Mouse (Mus musculus) MN1 (cell line): ENCODE data around the gene Nelfb.
"Not testable (repeated sequence)": the region's sequence is repeated elsewhere in the genome, so short reads cannot be mapped to it uniquely, and the experiment has no call there.

ENCODE experiments used
- DNase-seq: peaks from one replicate; pipeline ENCODE4 v3.0.0-alpha.2; 2016; ENCODE audit warnings: low spot score

Gene Nelfb

DNA sequence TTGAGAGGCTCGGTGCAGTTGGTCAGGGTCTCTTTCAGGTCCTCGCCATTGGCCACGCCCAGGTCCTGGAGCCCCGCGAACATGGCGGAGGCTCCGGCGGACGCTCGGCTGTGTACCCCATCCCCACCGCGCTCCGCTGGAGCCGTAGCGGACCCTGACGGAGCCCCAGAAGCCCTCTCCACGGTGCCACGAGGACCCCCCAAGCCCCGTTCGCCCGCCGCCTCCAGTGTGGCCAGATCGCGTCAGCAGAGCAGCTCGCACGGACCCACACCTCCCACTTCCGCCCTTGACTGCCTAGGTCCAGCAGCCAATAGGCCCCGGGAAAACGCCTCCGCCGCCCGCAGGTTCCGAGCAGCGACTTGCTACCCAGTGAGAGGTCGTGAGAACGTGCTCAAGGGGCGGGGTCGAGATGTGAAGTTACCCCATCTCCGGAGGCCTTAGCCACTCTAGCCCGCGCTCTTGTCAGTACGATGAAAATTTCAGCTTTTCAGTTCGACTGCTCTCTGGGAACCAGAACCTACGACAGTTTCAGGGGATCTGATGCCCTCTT is at the start of gene Nelfb:
Gene Nelfb (minus strand): TSS at position 369 of the 550 bp plus-strand sequence.
- peak; percentile 91 for DNase-seq

GRCm38 (mm10) chr2:25258887-25259286 is 47.6 kb upstream of the Nelfb start:
- no peak for DNase-seq

DNA sequence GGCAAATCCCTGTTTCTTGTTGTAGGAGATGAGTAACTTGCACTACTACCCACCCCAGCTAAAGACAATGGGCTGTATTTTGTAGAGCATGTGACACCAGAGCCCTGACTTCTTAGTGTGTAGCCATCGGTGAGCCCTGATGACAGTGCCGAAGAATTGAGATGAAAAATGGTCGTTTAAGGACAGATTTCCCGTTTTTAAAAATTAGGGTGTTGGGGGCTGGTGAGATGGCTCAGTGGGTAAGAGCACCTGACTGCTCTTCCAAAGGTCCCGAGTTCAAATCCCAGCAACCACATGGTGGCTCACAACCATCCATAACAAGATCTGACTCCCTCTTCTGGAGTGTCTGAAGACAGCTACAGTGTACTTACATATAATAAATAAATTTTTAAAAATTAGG is 46.0 kb upstream of the Nelfb start:
- not testable (repeated sequence) for DNase-seq

DNA sequence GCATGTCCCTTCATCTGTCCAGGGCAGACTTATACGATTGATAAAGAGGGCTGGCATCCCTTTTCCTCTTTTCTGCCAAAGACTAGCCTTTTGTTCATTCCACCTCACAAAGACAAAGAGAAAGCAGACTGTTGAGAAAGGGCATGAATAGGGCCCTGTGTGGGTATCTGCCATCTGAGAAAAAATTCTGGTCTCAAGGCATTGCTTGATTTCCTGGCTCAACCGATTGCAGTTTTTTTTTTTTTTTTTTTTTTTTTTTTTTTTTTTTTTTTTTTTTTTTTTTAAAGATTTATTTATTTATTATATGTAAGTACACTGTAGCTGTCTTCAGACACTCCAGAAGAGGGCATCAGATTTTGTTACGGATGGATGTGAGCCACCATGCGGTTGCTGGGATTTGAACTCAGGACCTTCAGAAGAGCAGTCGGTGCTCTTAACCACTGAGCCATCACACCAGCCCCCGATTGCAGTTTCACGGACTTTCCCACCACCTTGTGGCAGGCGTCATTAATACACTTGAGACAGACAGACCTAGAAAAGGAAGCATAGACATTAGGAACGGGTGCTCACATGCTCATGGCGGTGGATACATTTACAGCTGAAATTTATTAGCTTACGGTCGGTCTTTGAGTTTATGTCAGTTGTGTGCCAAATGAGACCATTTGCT is 45.3 kb upstream of the Nelfb start:
- DNase-seq, result peak; percentile 80

DNA sequence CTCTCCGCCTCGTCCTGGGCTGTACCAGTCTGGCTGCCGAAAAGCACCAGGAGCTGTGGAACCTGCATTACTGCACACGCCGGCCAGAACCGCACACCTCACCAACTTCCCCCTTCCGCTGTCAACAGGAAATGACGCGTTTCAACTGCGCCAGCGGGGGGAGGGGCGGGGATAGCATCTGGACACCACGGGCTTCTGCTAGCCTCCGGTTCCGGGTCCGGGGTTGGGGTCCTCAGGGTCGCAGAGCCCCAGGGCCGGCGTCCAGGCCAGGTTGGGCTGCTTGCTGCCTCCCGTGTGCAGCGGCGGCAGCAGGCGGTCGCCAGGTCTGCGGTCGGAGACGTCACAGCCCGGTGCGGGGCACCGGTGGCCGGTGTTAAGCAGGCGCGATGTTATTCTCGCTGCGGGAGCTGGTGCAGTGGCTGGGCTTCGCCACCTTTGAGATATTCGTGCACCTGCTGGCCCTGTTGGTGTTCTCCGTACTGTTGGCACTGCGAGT is 44.0 kb upstream of the Nelfb start, which contains the start of gene Tmem203:
Gene Tmem203 (plus strand): TSS at position 156 of the 496 bp plus-strand sequence.
- DNase-seq, result peak; percentile 87

DNA sequence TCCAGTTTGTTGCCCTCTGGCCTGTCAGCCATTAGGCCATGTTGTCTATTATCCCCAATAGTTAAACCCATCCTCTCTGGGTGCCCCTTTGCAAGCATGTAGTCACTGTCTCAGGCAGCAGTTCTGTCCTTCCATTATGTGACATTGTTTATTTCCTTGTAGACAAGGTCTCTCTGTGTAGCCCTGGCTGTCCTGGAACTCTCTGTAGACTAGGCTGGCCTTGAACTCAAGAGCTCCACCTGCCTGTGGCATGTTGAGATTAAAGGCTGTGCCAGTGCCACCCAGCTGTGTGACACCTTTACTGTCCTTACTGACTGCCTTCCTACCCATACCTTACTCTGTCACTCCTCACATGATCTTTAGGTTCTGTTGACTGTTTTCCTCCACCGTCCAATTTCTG is 41.0 kb upstream of the Nelfb start:
- no peak for DNase-seq

- DNase-seq, result no peak
Measured at GRCm38 (mm10) chr2:25246183-25247072, 35.1 kb upstream of the Nelfb start, which contains the start of gene AL732309.1. Gene AL732309.1, minus strand, starts transcription at chr2:25246863.

- no peak for DNase-seq
Measured at GRCm38 (mm10) chr2:25244144-25244543, 32.9 kb upstream of the Nelfb start.

DNA sequence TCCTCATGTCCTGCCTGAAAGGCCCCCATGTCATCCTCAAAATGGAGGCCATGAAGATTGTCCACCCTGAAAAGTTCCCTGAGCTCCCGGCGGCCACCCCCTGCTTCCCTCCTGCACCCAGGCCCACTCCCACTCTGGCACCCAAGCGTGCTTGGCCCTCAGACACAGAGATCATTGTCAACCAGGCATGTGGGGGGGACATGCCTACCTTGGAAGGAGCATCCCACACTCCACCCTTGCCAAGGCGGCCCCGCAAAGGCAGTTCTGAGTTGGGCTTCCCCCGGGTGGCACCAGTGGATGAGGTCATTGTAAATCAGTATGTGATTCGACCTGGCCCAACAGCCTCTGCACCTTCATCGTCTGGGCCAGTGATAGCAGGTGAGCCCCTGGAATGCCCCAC is 32.1 kb upstream of the Nelfb start:
- DNase-seq, result no peak

DNA sequence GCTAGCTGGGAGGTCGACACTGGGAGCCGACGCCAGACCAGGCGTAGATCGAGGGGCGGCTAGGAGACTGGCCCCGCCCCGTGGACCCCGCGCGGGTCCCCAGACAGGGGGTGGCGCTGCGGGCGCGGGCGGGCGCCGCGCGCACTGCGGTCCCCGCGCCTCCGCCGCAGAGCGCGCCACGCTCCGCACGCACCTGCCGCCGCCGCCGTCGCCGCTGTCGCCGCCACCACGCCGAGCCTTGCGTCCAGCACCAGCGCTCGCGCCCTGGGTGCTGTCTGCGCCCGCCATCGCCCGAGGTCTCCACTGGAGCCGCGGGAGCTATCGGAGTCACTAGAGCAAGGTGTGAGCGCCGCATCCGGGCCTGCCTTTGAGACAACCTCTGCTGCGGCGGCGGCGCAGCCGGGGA is 30.8 kb upstream of the Nelfb start, which contains the start of the genes Rnf208 and Cysrt1:
Gene Rnf208 (plus strand): TSS at position 155 of the 406 bp plus-strand sequence.
Gene Cysrt1 (minus strand): TSS at position 352 of the 406 bp plus-strand sequence.
- DNase-seq, result peak; percentile 30

DNA sequence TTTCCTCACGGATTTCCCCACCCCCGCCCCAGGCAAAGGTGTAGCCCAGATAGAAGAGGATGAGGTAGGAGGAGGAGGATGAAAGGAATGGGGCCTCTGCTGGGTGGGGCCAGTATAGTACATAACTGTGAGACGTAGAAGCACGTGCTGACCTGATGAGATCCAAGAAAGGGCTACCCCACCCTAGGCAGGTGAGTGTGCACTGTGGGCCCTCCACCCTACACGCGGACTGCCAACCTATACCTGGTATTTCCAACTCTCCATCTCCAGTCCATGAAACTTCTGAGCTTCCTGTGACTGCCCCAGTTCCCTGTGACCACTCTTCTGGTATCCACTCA is 30.1 kb upstream of the Nelfb start:
- no peak for DNase-seq

- peak; percentile 68 for DNase-seq
Measured at GRCm38 (mm10) chr2:25240723-25241437, 29.6 kb upstream of the Nelfb start.

- no peak for DNase-seq
Measured at GRCm38 (mm10) chr2:25240310-25240709, 29.0 kb upstream of the Nelfb start.

DNA sequence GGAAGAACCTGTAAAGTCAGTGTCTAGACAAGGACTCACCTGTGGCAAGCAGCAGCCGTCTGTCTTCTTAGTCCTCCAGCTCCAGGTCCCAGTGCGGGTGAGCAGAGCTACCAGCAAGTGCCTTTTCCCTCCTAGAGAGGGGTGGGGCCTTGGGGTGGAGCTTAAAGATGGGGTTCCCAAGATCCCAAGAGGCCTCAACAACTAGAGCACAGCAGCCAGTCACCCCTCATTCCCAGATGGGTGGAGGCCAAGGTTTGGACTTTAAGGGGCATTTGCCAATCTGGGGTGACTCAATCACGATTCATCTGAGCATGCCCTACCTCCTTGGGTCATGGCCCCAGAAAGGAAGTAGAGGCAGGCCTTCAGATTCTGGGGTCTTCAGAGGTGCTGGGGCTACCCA is 28.5 kb upstream of the Nelfb start:
- DNase-seq, result no peak

- no peak for DNase-seq
Measured at GRCm38 (mm10) chr2:25238106-25238505, 26.8 kb upstream of the Nelfb start.

DNA sequence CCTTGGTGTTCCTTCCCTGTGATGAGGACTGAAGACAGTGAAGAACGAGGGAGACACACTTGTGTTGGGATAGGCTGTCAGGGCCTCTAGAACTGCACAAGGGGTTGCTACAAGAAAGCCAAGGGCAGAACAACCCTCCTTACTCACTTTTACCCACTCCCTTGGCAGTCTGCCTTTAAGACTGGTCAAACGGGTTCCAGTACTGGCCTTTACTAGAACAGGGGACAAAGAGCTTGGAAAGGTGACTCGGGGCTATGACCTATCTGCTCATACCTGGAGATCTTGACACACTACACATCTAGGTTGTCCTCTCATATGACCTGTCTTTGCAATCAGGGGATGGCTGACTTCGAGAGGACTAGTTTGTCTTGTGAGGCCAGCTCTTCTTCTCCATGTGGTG is 26.2 kb upstream of the Nelfb start:
- DNase-seq, result no peak

- no peak for DNase-seq
Measured at GRCm38 (mm10) chr2:25236614-25237013, 25.3 kb upstream of the Nelfb start, which contains the start of gene Rnf224. Gene Rnf224, minus strand, starts transcription at chr2:25236787.

DNA sequence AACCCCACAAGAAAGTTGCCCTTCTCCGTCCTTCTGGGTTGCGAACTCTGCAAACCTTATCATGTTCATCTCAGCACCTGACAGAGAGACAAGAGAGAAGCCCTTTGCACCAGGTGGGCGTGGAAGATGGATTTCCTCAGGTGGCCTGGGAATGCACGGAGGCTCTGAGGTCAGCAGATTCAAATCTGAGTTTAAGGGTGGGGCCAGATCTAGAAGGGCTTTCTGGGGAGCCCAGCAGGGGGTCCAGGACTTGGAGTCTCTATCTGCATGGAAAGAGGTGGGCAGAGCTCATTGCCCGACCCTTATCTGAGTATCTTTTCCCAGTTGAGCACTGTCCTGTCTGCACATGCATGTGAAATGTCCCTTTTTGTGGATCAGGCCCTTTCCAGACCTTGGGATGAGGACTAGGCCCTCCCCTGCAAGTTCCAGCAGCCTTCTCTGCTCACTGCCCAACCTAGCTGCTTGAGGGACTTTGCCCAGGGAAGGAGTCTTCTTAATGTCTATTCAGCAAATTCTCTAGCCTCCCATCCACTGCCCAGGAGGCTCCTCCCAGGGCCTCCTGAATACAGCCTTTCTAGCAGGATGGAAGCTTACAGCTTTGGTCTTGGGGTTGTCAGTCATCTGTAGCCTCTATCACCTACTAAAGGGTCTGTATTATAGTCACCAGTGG is 23.4 kb upstream of the Nelfb start:
- DNase-seq, result no peak

DNA sequence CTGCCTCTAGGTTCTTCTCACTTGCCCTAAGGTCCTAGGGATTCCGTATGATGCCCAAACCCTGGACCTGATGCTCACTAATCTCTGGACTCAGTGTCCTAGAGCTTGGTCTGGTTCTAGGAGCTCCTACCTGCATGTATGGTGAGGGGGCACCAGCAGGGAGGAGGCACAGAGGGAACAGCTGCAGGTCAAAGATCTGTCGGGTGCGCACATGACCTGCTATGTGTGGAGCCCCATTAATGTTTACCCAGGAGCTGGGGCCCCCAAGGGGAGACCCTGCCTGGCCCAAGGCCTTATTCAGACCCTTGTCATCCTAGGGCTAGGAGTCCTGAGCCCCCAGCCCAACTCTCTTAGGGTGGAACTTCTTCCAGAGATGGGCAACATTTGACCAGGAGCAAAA is 22.8 kb upstream of the Nelfb start, which contains the start of gene Slc34a3:
Gene Slc34a3 (minus strand): TSS at position 315 of the 400 bp plus-strand sequence.
- no peak for DNase-seq

DNA sequence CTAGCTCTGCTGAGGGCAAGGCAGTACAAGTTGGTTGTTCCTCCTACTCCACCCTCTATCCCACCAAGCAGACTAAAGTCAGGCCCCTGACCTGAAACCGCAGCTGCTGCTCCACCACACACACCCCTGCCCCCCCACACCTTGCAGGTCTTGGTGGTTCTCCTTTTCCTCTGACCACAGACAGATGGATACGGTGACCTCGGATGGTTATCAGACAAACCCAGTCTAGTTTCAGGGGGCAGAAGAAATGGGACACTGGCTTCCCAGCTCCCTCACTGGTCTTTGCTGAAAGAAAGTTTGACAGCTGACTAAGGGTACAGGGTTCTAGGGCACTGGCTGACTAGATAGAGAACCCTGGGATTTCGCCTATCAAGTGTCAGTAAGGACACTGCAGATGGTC is 22.1 kb upstream of the Nelfb start:
- DNase-seq, result no peak

GRCm38 (mm10) chr2:25231038-25231437 is 19.7 kb upstream of the Nelfb start:
- no peak for DNase-seq
